Mouse (Mus musculus) lung, adult 2 months (tissue): Measurements from ENCODE around the gene Nemp2.

Experiments used
- CTCF ChIP-seq: fragments of 200-500 bp; IDR thresholded peaks from 2 replicates; pipeline ENCODE4 v1.5.1; 2011; ENCODE audit warnings: mild to moderate bottlenecking, low read length, control low read depth; ENCODE audit not compliant: insufficient read depth
- POLR2A ChIP-seq: fragments of 200-500 bp; IDR thresholded peaks from 2 replicates; pipeline ENCODE4 v1.6.1; 2011; ENCODE audit warnings: low read depth, mild to moderate bottlenecking, control low read depth, low read length, borderline replicate concordance; ENCODE audit errors: extremely low read depth

DNA sequence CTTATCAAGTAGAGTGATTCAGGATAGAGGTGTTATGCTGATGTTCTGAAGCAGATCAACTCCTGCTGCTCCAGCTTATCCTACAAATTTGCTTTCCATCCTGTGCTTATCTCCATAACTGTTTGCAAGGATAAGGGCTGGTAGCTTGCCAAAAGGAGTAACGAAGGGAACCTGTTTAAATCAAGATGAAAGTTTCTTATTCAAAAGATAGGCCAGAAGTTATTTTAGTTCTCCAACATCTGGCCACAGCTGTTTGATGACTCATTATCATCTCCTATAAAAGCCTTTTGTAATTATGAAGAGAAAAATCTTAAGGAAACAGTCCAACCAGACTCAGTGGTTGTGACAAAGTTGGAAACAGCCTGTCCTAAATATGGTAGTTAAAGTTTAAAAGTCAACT, 12.3 kb upstream of the Nemp2 start:
- TF ChIP-seq POLR2A (no peak), CTCF (no peak)
